Mouse (Mus musculus) thymus, postnatal 0 days (tissue): ENCODE results near the gene Gm42417. TPM values are rescaled to one million over a fixed set of nuclear protein-coding genes. Genes with fewer than 3 reads are reported as not detected.
"Not testable (repeated sequence)": the region's sequence is repeated elsewhere in the genome, so short reads cannot be mapped to it uniquely, and the experiment has no call there.

Source experiments
- DNase-seq: peaks from one replicate; pipeline ENCODE4 v3.0.0-alpha.2; 2015; ENCODE audit warnings: low spot score
- polyA plus RNA-seq: library from polyadenylated mRNA; unstranded; fragments of >200 nt; fragmentation: Nextera tagmentation; extraction: Ambion mirVana; gene quantifications from 2 replicates; pipeline ENCODE4 v1.2.1, GENCODE M21; 2015

Gm42417 gene
- polyA plus RNA-seq, 1 experiment from 2014 or later, result 0.26 TPM

- DNase-seq, result peak; percentile 49
Observed at GRCm38 (mm10) chr1:36545845-36546600, 6.8 kb upstream of the Gm42417 start.

DNA sequence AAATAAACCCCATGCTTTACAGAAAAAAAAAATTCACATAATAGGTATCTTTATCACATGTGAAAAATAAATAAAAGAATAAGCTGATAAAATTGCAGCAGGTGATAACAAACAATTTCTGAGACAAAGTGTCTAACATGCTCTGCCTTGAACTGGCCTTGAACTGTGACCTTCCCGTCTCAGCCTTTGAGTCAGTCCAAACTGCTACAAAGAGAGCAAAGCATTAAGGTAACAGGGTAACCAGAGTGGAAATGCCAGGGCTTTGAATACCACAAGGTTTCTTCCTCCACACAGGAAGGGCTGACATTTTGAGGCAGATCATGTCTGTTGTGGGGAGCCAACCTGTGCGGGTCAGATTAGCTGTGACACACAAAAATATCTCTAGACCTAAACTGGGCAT, 6.2 kb upstream of the Gm42417 start:
- peak; percentile 17 for DNase-seq

GRCm38 (mm10) chr1:36542925-36543324, 3.7 kb upstream of the Gm42417 start:
- DNase-seq, result no peak

GRCm38 (mm10) chr1:36541844-36542243, 2.6 kb upstream of the Gm42417 start:
- DNase-seq, result no peak

GRCm38 (mm10) chr1:36540807-36541206, 1.6 kb upstream of the Gm42417 start:
- no peak for DNase-seq

DNA sequence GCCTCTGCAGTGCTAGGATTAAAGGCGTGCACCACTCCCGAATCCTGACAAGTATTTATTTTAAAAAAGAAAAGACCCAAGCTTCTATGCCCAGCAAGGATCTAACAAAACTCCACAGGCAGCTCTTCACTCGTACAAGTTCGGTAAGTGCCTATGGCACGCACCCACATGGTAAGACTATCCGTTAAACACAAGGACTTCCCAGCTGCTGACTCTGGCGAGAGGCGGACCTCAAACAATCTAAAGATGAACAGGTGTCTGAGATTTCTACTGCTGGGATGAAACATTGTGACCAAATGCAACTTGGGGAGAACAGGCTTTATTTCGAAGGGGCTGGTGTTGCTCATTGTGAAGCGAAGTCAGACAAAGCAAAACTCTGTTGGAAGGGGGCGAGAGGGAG, 903 bp upstream of the Gm42417 start:
- no peak for DNase-seq

GRCm38 (mm10) chr1:36538727-36539126, 502 bp downstream of the Gm42417 start:
- DNase-seq, result no peak

GRCm38 (mm10) chr1:36536783-36537182, 2.4 kb downstream of the Gm42417 start, which contains the start of gene Ankrd23:
Ankrd23 (minus strand) TSS chr1:36536883.
- not testable (repeated sequence) for DNase-seq

DNA sequence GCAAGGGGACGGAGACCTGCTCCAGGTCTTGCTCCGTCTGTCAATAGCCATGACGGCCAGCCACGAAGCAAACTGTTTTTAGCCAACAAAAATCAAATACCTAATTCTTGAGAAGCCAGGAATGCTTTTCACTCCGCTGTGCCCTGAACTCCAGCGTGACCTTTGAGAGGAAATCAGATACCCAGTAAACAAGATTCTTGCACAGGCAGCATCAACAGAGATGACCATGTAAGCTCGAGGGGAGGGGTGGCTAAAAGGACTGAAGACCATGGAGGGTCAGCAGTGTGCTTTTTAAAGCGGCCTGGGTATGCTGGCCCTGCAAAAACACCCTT, 2.9 kb downstream of the Gm42417 start:
- DNase-seq, result no peak

- no peak for DNase-seq
Observed at GRCm38 (mm10) chr1:36535477-36536396, 3.5 kb downstream of the Gm42417 start.

GRCm38 (mm10) chr1:36534595-36535058, 4.6 kb downstream of the Gm42417 start:
- DNase-seq, result no peak

GRCm38 (mm10) chr1:36533546-36533945, 5.7 kb downstream of the Gm42417 start:
- DNase-seq, result no peak

DNA sequence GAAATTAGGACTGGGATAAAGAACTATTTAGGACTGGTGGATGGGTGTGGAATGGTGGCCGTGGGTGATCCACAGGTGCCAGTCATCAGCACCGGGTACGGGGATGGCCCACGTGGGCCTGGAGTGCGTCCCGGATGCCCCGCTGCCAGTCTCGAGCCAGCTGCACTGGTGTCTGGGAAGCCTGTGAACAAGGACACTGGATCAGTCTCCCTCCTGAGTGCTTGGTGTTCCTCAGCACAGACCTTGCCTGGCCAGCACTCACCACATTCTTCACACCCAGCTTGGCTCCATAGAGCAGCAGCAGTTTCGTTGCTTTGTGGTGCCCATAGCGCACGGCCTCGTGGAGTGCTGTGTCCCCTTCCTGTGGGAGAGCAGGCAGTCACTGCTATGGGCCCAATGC, 7.8 kb downstream of the Gm42417 start:
- no peak for DNase-seq

- no peak for DNase-seq
Observed at GRCm38 (mm10) chr1:36530962-36531361, 8.3 kb downstream of the Gm42417 start.

DNA sequence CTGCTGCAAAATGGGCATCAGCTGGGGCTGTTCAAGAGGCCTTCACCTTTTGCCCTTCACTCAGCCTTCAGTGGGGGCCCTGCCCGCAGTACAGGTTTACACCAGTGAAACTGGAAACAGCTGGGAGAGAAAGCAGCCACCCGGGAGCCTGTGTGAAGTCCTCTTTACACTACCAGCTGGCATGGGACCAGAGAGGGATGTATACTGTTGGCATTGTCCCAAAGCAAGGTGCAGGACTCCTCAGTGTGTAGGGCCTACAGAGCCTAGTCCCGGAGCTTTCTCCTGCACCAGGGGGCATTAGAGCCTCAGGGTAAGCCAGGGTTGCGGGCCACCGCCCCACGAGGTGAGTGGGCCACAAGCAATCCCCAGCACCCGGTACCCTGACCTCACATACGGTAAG, 8.7 kb downstream of the Gm42417 start:
- DNase-seq, result no peak

DNA sequence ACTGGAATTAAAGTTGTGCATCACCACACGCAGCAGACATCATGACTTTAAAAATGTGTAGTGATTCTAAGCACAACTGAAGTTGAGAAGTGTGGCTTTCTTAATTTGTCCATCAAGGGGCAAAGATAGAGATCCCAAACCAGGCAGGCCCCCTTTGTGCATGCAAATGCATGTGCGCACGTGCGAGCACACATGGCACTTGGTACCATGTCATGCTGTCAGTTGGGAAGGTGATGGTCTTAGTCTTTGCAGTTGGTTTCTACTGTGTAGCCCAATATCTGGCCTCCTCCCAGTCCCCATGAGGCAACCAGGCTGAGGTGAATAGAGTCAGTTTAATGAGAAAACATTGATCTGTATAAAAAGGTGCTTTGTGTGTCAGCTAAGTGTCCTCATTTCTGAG, 9.4 kb downstream of the Gm42417 start:
- no peak for DNase-seq

GRCm38 (mm10) chr1:36529274-36529673, 10.0 kb downstream of the Gm42417 start:
- DNase-seq, result no peak

DNA sequence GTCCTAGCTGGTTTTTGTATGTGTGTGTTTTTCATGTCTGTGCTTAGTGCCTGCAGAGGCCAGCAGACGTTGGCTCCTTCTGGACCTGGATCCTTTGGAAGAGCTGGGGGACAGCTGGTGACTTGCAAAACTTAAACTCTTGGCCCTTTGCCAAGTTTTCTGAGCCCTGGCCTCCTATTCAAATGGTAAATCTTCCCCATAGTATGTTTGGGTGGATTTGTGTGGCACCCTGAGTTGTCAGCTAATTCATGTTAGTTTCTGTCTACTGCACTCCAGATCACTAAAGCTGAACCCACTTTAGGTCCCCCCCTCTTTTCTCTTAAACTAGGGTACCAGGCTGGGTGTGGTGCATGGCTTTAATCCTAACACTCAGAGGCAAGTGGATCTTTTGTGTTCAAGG, 10.9 kb downstream of the Gm42417 start:
- DNase-seq, result no peak

DNA sequence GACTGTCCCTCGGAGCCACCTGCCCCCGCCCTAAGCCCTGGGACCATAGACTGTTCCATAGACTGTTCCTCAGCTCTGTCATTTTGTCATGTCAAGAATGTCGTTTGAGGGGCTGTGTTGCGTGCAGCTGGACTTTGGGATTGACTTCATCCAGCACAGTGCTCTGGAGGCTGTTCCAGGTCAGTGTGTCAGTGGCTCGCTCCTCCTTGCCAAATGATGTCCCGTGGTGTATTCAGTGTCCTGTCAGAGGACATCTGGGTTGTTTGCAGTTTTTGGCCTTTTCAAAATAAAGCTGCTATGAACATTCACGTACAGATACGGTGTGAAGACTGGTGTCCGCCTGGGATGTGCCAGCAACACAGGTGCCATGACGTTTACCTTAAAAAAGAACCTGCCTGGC, 12.3 kb downstream of the Gm42417 start:
- no peak for DNase-seq

DNA sequence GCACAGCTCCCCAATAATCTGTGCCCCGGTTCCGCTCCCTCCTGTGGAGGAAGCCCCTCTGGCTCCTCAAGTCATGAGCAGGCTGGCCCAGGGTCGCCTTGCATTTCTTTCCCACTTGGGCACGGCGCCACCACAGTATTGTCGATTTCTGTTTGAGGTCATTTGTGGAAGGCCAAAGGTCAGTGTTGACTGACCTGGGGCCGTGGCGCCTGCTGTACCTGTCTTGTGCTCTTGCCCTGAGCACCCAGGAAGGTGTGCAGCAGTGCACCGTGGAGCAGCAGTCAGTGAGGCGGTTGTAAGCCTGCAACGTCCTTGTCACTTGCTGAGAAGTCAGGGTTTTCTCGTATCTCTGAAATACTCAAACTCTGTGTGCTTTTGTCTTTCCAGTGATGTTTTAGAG, 13.5 kb downstream of the Gm42417 start:
- no peak for DNase-seq

DNA sequence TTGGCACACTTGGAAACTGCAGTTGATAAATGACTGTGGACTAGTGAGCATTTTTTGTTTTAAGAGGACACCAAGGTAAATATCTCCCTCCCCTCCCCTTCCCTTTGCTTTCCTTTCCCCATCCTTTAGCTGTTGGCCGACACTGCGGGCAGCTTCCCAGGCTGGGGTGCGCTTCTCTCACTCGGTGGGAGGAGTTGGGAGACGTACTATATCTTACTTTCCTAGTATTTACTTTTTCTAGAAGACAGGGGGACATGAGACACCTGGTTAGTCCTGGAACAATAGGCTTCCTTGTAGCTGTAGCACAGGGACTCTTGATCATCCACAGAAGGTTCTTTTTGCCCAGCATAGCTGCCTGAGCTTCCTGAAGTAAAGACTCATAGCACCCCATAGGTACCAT, 15.2 kb downstream of the Gm42417 start:
- no peak for DNase-seq

- no peak for DNase-seq
Observed at GRCm38 (mm10) chr1:36523332-36524013, 15.8 kb downstream of the Gm42417 start.
